Mouse (Mus musculus): ENCODE data around the gene Shc3.

- TF ChIP-seq CTCF (IDR thresholded peaks at IDR 0.05; ENCODE audit: low read depth) (no peak), EP300 (optimal IDR thresholded peaks at IDR 0.05) (no peak)
Observed at GRCm38 (mm10) chr13:51568501-51568901, 718 bp downstream of the Shc3 start.
